Mouse (Mus musculus) spleen, embryonic (tissue): ENCODE results near the gene Gm20388.

Experiments used
- CTCF ChIA-PET: fragments of 350-600 bp; sonication (Branson Sonifier 250); formaldehyde crosslinking; loops from one replicate; lab custom pipeline; 2022; lab: Charles Lee

The Gm20388 gene

DNA sequence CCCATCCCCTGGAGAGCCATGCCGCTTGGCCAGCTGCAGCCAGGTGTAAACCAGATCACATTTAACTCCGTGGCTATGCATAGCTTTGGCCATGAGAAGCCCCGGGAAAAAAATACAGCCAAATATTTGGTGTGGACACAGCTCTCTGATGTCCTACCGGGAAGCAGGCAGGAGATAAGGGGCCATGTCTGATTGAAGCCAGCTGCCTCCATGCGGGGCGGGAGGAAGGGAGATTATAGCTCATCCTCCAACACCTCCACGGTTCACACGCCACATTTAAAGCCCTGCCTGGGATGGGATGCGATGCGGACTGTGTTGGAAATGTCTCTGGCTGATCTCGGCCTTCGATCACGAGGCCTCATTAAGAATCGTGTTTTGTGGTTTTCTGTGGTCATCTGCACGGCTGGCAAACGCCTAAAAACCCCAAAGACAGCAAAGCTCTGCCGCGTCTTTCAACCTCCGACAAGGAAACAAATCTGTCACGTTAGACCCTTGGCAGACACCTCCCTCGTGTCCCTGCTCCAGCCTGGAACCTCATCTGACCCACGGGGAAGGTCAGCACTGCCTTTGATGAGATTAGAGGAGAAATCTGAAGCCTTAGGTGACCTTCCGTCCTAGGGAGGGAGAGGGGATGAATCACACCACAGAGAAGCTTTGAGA, 2165.7 kb downstream of the Gm20388 start:
- CTCF ChIA-PET = no interaction called here

DNA sequence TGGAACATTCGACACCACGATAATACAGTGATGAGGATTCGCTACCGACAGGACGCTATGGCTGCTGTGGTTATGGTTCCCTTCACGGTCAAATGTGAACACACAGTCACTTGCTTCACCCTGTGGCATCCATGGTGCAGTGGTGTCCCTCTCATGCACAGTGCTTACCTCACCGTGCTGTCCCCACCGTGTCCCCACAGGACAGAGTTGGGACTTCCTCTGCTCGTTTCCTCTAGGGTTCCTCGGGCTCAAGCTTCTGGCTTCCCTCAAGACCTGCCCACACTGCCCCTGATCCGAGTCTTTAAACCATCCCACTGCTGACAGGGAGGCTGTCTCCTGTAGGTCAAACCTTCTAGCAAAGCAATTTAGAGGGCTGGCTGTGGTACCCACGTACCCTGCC, 2167.7 kb downstream of the Gm20388 start:
- CTCF ChIA-PET = interaction anchor here (0.5 kb wide), 1 partner anchor 74 kb away, joined by 3 read pairs; no protein-coding TSS in a partner anchor

DNA sequence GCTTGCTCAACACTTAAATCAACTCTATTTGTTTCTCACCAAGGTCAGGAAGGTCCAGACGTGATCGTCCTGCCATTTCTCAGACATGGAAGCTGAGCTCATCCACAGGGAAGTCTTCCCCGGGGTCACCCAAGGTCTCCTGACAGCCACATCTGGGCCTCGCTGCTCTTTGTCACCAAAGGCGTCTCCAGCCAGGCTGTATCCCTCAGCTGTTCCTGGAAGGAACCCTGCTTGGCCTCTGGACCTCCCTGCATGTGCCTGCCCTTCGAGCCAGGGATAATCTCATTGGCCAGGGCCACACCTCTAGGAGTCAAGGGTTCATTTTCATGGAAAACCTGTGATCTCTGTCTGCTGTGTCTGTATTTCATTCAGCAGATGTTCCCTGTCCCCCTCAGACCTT, 2168.5 kb downstream of the Gm20388 start:
- CTCF ChIA-PET = no interaction called here

DNA sequence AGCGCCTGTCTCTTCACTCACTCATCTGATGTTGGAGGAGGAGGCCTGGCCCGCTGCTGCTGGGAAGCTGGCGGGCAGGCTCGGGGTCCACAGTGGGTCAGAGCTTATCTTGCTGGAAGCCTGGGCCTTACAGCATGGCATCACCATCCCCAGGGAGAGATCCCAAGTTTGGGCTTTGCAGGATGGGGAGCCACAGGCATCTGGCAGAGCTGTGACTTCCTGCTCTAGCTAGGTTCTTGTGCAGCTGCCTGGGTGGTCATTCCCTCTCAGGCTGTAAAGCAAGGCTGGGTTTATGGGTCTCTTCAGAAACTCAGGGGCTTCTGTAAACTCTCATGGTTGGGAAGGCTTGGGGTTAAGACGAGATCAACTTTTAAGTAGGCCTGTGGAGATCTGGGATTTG, 2169.7 kb downstream of the Gm20388 start:
- CTCF ChIA-PET = no interaction called here

DNA sequence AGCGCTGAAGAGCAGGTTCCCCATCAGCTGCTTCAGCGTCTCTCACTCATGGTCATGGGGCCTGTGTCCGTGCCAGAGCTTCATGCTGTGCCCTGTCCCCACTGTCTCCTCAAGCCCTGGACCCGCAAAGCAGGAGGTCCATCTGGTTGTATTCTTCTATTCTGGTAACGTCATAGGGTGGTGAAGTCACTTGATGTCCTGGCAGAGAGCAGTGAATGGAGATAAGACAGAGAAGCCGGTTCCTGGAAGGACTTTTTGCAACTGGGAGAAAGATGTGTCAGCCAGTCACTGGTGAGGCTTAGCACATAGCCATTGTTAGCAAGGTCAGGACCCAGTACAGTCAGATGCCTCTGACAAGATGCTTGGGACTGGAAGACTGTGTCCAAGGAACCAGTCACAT, 2172.8 kb downstream of the Gm20388 start:
- CTCF ChIA-PET = no interaction called here

DNA sequence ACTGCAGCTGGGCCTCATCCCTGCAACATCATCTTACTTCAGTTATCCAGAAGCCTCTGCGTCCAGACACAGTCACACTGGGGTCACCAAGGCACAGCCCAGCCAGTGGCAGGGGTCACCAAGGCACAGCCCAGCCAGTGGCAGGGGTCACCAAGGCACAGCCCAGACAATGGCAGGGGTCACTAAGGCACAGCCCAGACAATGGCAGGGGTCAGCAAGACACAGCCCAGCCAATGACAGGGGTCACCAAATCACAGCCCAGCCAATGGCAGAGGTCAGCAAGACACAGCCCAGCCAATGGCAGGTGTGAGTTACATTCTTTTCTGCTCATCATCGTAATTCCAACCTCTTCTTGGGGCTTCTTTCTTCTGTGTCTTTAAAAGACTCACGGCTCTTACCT, 2173.5 kb downstream of the Gm20388 start:
- CTCF ChIA-PET = no interaction called here

DNA sequence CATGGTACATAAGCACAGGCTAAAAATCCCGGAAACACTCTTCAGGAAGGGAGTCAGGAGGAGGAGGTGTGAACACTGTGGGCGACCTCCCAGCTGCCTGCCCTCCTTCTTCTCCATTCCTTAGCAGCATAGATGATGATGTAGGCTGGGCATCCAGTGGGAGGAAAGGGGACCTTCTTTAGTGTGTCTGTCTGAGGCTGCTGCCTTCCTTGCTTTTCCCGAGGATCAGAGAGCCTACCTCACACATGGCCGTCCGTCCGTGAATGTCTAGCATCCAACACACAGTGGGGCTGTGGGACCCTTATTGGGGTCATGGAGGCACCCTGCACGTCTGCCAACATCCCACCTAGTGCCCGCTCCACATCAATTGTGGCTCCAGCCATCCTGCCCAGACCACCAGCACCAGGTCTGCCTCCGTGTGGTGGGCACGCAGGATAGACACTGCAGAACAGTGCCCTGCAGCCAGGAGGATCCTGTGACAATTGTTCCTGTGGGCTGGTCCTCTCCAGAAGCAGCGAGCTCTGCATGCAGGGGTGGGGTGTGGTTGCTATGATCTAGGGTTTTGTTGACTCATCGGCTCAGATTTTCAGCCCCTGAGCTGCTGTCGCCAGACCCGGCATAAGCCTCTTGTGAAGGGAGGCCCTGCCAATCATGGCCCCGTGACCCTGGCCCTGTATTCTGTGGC, 2174.2 kb downstream of the Gm20388 start:
- CTCF ChIA-PET = no interaction called here

DNA sequence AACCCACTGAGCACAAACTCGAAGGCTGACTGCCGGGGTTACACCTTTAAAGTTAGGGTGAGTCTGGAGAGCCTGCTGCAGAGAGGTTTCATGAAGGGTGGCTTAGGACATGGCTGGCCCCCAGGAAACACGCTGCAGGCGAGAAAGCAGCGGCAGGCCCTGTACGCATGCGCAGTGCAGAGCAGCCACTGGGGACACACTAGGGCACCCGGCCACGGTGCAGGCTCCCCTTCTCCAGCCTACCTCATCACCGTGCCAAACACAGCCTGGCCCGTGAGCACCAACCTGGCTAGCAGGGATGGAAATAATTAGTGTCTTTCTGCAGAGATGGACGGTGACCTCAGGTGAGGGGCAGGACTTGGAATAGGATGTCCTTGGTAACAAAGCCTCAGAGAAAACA, 2175.4 kb downstream of the Gm20388 start:
- CTCF ChIA-PET = no interaction called here

DNA sequence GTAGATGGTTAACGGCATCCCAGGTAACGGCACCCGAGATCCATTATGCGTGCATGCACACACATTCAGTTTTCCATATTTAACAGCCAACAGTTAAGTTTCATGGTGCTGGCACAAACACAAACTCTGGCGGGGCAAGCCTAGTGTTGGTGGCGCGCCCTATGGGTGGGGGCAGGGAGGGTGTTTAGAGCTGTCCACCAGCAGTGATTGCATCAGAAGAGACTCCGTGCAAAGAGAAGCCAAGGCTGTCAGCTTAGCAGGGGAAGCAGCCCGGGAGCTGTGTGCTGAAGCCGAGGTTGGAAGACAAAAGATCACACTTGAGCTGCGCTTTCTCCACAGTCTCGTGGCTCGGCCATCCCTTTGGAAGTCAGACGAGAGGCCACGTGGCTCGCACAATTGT, 2178.0 kb downstream of the Gm20388 start:
- CTCF ChIA-PET = no interaction called here

DNA sequence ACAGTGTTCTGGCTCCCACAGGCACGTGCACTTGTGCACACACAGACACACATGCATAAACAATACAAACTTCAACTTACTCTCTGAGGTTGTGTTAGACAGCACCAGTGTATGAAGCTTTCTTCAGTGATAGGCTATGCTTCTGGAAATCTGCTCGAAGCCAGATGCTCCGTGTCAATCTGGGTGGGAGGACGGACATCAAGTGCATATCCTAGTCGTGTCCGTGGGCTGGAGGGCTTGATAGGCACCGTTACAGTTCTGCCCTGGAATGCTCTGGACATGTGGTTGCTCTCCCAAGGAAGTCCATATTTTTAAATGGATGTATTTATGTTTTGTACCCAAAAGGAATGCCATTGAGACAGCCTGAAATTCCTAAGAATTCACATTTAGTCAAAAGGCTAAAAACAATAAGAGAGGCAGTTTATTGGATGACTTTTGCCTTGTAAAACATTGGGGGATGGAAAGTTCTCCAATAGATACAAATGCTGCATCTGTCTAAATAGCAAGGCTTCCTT, 2178.6 kb downstream of the Gm20388 start:
- CTCF ChIA-PET = no interaction called here

DNA sequence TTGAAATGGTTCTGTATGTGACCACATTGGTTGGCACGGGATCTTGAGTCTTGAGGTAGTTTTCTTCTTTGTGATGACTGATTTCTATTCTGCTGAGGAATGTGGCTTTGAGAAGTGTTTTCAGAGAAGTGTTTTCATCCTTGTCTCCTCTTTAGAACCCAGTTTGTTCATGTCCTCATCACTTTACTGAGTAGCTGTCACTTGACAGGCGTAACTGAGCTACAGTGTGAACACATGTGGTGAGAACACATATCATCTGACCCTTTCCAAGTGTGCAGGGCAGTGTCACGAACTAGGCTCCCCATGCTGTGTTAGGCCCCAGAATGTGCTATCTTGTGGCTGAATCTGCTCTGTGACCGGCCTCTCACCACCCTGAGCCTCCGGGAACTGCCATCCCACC, 2181.8 kb downstream of the Gm20388 start:
- CTCF ChIA-PET = no interaction called here

DNA sequence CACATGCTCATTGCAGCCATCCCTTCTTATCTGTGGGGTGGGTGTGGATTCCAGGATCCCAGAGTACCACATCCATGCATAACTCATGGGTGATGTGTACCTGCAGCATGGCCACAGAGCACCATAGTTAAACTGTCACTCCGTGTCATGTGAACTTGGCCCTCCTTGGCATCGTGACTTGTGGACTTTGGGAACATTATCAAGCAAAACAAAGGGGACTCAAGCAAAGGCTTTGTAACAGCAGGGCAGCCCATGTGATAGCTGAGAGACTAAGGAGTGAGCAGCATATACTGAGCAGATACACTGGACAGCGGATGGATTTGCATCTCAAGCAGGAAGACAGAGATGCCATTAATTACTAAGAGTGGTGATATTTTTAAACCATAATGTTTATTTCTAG, 2188.1 kb downstream of the Gm20388 start:
- CTCF ChIA-PET = no interaction called here

DNA sequence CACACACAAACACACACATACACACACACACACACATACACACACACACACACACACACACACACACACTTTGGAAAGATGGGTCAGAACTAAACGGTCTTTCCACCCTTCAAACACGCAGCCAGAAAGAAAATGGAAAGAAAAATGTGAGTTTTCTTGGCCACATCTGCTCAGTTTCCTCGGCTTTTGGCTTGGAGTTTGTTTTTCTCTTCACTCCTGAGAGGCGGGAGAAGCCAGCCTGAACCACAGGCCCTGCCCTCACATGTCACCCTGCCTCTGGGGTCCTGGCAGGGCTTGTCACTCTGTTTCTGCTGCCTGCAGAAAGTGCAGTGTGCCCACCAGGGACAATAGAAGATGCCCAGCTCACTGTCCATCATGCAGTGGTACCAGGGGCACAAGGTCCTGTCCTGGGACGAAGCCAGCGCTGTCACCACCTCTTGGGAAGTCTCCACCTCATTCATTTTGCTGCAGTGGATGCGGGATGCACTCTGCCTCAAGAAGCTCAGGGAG, 2189.1 kb downstream of the Gm20388 start:
- CTCF ChIA-PET = no interaction called here

DNA sequence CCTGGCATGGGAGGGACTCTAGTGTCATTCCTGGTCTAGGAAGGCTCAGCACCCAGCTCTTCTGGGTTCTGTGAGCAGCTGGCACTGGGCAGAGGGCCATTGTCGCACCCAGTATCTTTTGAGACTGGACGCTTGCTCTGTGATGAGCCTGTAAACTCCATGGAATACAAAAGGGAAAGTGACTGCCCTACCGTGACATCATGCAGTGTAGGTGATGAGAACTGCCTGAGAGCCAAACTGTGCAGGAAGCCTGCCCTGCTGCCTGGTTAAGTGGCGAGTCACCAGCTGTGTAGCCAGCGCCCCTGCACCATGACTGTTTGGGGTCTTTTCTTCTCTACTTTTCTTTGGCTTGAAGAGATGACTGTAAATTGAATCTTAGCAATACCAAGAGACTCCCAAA, 2191.2 kb downstream of the Gm20388 start:
- CTCF ChIA-PET = no interaction called here

DNA sequence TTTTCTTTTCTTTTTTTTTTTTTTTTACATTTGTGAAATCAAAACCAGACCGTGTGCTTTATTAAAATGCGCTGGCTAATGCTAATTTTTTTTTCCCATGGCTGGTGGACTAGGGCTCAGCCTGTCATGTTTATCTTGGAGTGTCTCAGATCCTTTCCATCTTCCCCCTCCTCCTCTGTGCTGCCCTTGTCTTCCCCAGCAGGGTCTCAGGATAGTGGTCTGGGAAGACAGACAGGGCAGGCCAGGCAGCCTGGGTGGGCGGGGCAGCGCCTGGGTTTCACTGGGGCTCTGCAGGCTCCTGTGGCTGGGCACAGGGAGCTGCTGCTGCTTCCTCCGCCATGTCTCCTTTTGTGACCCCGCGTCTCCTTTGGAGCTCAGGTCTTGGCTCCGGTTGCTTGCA, 2191.6 kb downstream of the Gm20388 start:
- CTCF ChIA-PET = no interaction called here

DNA sequence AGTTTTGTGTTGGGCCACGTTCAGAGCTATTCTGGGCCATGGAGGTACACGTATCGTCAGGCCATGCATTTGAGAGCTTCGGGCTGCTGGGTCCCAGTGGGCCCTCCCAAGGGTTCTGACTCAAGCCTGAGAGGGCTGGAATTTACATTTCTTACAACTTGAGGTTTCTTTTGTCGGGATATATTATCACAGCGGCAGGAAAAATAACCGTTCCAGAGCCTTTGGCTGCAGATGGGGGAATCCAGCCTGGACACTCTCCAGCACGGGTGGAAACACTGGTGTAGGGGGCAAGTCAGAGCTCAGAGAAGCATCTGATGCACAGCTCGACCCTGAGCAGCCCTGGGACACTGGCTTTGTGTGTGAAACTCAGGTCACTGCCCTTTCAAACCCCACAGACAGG, 2192.6 kb downstream of the Gm20388 start:
- CTCF ChIA-PET = no interaction called here

DNA sequence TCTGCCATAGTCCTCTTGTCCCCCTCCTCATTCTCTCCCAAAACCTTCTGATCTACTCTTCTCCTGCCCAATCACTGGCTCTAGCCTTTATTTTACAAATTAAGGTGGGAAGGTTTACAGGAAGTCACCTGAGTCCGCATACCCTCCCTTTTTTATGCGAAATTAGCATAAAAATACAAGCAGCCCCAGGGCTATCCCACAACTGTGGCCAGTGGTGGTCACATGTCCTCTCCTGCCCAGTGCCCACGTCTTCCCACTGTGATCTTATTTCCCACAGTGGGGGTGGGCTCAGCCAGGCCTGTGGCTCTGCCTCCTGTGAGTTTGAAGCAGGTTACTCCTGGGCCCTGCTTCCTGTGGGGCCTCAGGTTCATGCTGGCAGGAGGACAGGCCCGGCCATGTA, 2194.0 kb downstream of the Gm20388 start:
- CTCF ChIA-PET = no interaction called here

DNA sequence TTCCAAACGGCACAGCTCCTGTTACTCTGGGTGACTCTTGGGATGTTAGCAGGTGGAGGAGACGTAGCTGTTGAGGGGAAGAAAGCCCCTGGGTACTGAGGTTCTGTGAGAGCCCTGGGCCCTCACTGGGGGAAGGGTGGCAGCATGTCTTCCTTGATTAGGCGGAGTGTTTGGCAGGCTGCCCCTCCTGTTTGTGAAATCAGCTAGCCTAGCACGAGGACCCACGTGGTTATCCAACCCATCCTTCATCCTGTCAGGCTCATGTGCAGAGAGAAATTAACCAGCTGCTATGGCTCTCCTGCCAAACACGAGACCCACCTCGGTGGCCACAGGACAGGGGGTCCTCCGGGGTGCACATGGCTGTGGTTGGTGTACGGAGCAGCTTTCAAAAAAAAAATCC, 2195.6 kb downstream of the Gm20388 start:
- CTCF ChIA-PET = no interaction called here

DNA sequence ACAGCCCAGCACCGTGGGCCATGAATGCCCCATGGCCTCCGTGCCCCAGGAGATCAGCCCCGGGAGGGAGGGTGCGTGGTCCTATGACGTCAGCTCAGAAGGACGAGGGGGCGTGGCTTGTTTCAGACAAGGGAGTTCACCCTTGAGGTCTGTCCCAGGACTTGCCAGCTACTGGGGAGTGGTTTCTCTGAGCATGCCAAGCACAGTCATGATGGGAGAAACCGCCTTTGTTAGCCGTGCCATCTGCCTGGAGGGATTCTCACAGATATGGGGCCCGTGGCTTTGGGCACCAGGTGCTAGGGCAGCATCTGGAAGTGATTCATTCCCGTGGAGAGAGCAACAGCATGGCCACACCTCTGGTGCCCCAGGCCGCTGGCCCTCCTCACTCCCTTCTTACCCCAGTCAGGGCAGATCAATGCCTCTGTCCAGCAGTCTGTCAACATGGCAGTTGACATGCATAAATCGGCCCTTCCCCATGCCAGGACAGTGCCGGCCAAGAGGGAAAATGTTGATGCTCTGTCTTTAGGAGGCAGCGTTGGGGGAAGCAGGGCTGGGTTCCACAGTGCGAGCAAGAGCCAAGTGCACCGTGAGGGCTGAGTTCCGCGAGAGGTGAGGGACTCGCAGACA, 2199.7 kb downstream of the Gm20388 start:
- CTCF ChIA-PET = no interaction called here

DNA sequence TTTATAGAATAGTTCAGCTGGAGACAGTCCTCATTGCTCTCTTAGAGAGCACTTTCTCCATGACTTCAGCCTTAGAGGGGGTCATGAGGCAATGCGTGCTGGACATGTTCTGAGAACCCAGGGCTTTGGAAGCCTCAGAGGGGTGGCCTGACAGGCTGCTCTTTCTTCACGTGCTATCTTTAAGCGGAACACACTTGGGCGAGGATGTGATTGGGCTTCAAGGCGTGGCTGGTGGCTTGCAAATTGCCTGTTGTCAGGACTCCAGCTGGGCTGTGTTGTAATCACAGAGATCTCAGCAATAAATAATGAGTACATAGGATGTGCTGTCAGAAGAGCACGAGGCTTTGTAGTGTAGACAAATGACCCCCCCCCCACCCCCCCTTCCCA, 2200.2 kb downstream of the Gm20388 start:
- CTCF ChIA-PET = no interaction called here

DNA sequence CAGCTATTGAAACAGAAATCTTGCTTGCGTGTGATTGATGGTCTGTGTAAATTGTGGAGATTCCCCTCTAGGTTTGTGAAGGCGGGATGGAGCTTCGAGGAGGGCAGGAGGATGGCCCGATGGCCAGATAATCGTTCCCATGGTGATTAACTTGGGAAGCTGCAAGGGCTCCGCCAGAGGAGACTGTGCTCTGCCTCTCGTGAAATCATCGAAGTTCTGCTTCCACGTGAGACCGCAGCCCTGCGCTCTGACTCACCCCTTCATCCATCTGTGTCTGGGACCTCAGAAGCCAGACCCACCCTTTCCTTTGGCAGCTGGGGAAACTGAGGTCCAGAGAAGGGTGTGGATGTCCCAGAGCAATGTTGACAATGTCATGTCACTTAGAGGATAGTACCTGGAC, 2201.1 kb downstream of the Gm20388 start:
- CTCF ChIA-PET = no interaction called here

DNA sequence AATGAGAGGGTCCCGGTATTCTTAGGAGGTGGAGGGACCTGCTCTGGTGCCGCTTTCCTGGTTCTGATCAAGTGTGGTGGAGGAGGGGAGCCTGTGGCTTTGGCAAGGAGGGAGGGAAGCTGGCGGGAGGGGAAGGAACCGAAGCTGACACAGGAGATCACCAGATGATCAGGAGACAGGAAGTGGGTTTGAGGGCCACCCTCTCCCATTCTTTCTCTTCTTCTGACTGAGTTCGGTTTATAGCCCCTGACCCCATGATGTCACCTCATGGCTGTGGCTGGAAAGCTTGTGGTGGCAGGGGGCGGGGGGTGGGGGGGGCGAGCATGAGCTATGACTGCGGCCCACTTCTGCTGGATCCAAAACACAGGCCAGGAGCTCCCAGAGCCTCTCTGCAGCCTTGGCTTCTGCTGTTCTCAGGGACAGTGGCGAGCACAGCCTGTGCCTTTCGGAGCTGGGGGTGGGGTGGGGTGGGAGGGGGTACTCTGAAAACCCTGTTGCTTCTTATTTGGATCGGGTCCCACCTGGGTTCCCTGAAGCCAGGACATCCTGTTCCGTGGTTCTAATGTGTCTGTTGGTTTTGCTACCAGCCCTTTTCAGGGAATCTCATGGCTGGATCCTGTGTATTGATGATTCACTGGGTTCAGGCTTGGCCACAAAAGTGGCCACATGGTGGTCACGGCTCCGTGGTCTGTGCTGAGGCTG, 2201.8 kb downstream of the Gm20388 start:
- CTCF ChIA-PET = no interaction called here
